Mouse (Mus musculus) adrenal gland, adult 18-20 months (tissue): Measurements from ENCODE around the gene Gm20911. TPM values are rescaled to one million over a fixed set of nuclear protein-coding genes. Genes with fewer than 3 reads are reported as not detected.
"Not testable (repeated sequence)": the region's sequence is repeated elsewhere in the genome, so short reads cannot be mapped to it uniquely, and the experiment has no call there.

Experiments
- DNase-seq, 2 experiments: peaks; one replicate each; pipeline ENCODE4 v3.0.0; 2021 to 2022; ENCODE audit warnings: low spot score in 2 of 2
- long read RNA-seq, 2 experiments: library from polyadenylated mRNA; stranded (forward); transcript quantifications; one replicate each; pipeline ENCODE4 v2.0.0; 2021
- total RNA-seq, 2 experiments: library from RNA; stranded (reverse); gene quantifications; 1 replicate in 1 of 2; 2 replicates in 1 of 2; pipeline ENCODE4 v1.2.3; 2021

Gm20911 gene
- total RNA-seq, result not detected
- long read RNA-seq, experiment 1, result 0 reads
- long read RNA-seq, experiment 2, result 0 reads

- not testable (repeated sequence) for DNase-seq
Observed at GRCm38 (mm10) chrY:81457707-81458106, at the start of gene Gm20911. Gm20911 (plus strand) TSS chrY:81458007.
